Mouse (Mus musculus) stomach, postnatal 0 days (tissue): ENCODE results near the gene Ttc41.
"Not testable (repeated sequence)": the region's sequence is repeated elsewhere in the genome, so short reads cannot be mapped to it uniquely, and the experiment has no call there.

Experiments used
- CTCF ChIP-seq: IDR thresholded peaks from 2 replicates; pipeline ENCODE4 v1.5.1; 2016; ENCODE audit warnings: antibody characterized with exemption, low read depth, mild to moderate bottlenecking, moderate library complexity
- EP300 ChIP-seq: optimal IDR thresholded peaks from 2 replicates; pipeline ENCODE3; 2016; ENCODE audit warnings: antibody characterized with exemption

- TF ChIP-seq CTCF, EP300: not testable (repeated sequence)
Observed at GRCm38 (mm10) chr10:86670550-86670949, 35.1 kb upstream of the Ttc41 start.
